Mouse (Mus musculus) neural tube, embryonic 14.5 days (tissue): ENCODE results near the gene Btbd11. TPM values are rescaled to one million over a fixed set of nuclear protein-coding genes. Genes with fewer than 3 reads are reported as not detected.

Experiments
- ATAC-seq: fragments of 200-750 bp; cut with Nextera tagmentation; 2 replicates; pipeline ENCODE4 v1.8.0; 2017; ENCODE audit warnings: low read depth, mild to moderate bottlenecking, moderate TSS enrichment, moderate library complexity
- H3K27ac ChIP-seq: fragments of 300-500 bp; sonication (generic); 2 replicates; pipeline ENCODE4 v1.5.1; 2014; ENCODE audit warnings: low read depth, mild to moderate bottlenecking, control low read depth, low read length, moderate library complexity, mixed read lengths
- H3K27me3 ChIP-seq: fragments of 300-500 bp; sonication (generic); 2 replicates; pipeline ENCODE4 v1.6.1; 2014; ENCODE audit warnings: low read length; ENCODE audit not compliant: control insufficient read depth, insufficient read depth
- H3K36me3 ChIP-seq: fragments of 300-500 bp; sonication (generic); 2 replicates; pipeline ENCODE4 v1.6.1; 2014; ENCODE audit warnings: low read length, mixed read lengths; ENCODE audit not compliant: control insufficient read depth, insufficient read depth
- H3K4me1 ChIP-seq: fragments of 300-500 bp; sonication (generic); 2 replicates; pipeline ENCODE4 v1.6.1; 2014; ENCODE audit warnings: low read length; ENCODE audit not compliant: control insufficient read depth, insufficient read depth
- H3K4me2 ChIP-seq: fragments of 300-500 bp; sonication (generic); 2 replicates; pipeline ENCODE4 v1.6.1; 2014; ENCODE audit warnings: mild to moderate bottlenecking, low read depth, low read length, control low read depth
- H3K4me3 ChIP-seq: fragments of 300-500 bp; sonication (generic); 2 replicates; pipeline ENCODE4 v1.5.1; 2014; ENCODE audit warnings: low read depth, low read length, control low read depth, mixed read lengths
- H3K9ac ChIP-seq: fragments of 300-500 bp; sonication (generic); replicated peaks from 2 replicates; pipeline ENCODE4 v1.6.1; 2014; ENCODE audit warnings: low read depth, mild to moderate bottlenecking, control low read depth, low read length, mixed read lengths
- H3K9me3 ChIP-seq: fragments of 300-500 bp; sonication (generic); 2 replicates; pipeline ENCODE4 v1.6.1; 2016; ENCODE audit warnings: low read length; ENCODE audit not compliant: control insufficient read depth
- WGBS: fragments of 180-500 bp; shearing (Covaris S2); extraction: QIAGEN DNeasy Blood & Tissue Kit; methylation state at CpG from one replicate; pipeline ENCODE4 v1.1.7; 2014; 5-methylcytosine and 5-hydroxymethylcytosine counted together
- polyA plus RNA-seq: library from polyadenylated mRNA; unstranded; fragments of >200 nt; fragmentation: Nextera tagmentation; extraction: Ambion mirVana; gene quantifications from 2 replicates; pipeline ENCODE4 v1.2.1, GENCODE M21; 2014

The Btbd11 gene
- polyA plus RNA-seq, 1 experiment from 2014 or later, result 32.1 TPM

GRCm38 (mm10) chr10:85393016-85393415, 6.4 kb downstream of the Btbd11 start:
- Histone ChIP-seq H3K9ac (no peak overlapping the region), H3K4me1 (0 out of 2 replicates have a peak, but pooled peaks cover 6% of the 10 kb centered on the region), H3K4me2 (no peak overlapping the region), H3K36me3 (no peaks in the 10 kb centered on the region), H3K9me3 (no peaks in the 10 kb centered on the region), H3K4me3 (no peak overlapping the region), H3K27ac (no peak overlapping the region), H3K27me3 (peaks cover 2% of the 10 kb centered on the region; the same call in 1 of the 2 replicates)
- WGBS, result 68% methylated on average over 6 of the region's 6 CpGs
- no peak for ATAC-seq

GRCm38 (mm10) chr10:85394558-85394957, 7.9 kb downstream of the Btbd11 start:
- no peak for ATAC-seq
- 43% methylated on average over 4 of the region's 4 CpGs for WGBS
- Histone ChIP-seq H3K9ac (no peak overlapping the region), H3K36me3 (no peaks in the 10 kb centered on the region), H3K4me3 (no peak overlapping the region), H3K27me3 (no peaks in the 10 kb centered on the region), H3K9me3 (no peaks in the 10 kb centered on the region), H3K4me2 (no peak overlapping the region), H3K27ac (no peak overlapping the region), H3K4me1 (0 out of 2 replicates have a peak, but pooled peaks cover 2% of the 10 kb centered on the region)

GRCm38 (mm10) chr10:85411120-85411519, 24.5 kb downstream of the Btbd11 start:
- Histone ChIP-seq H3K4me1 (no peaks in the 10 kb centered on the region), H3K27me3 (no peaks in the 10 kb centered on the region), H3K4me2 (no peak overlapping the region), H3K27ac (no peak overlapping the region), H3K9me3 (no peaks in the 10 kb centered on the region), H3K9ac (no peak overlapping the region), H3K4me3 (no peak overlapping the region), H3K36me3 (no peaks in the 10 kb centered on the region)
- ATAC-seq, result no peak
- 89% methylated on average over 3 of the region's 3 CpGs for WGBS

- no peak overlapping the region for H3K27ac ChIP-seq
- H3K4me1 ChIP-seq, result no peaks in the 10 kb centered on the region
- H3K4me2 ChIP-seq, result no peak overlapping the region
- ATAC-seq, result no peak; the same call in 1 of the 2 replicates
- H3K9ac ChIP-seq, result no peak overlapping the region
- no peak overlapping the region for H3K4me3 ChIP-seq
- no peaks in the 10 kb centered on the region for H3K36me3 ChIP-seq
- no peaks in the 10 kb centered on the region for H3K27me3 ChIP-seq
- no peaks in the 10 kb centered on the region for H3K9me3 ChIP-seq
- 52% methylated on average over 15 of the region's 15 CpGs for WGBS
Observed at GRCm38 (mm10) chr10:85420851-85421628, 34.4 kb downstream of the Btbd11 start.

GRCm38 (mm10) chr10:85421629-85422012, 35.0 kb downstream of the Btbd11 start:
- 65% methylated on average over 4 of the region's 4 CpGs for WGBS
- Histone ChIP-seq H3K27ac (no peak overlapping the region), H3K4me2 (no peak overlapping the region), H3K4me3 (no peak overlapping the region), H3K36me3 (no peaks in the 10 kb centered on the region), H3K9ac (no peak overlapping the region), H3K27me3 (no peaks in the 10 kb centered on the region), H3K9me3 (no peaks in the 10 kb centered on the region), H3K4me1 (no peaks in the 10 kb centered on the region)
- no peak for ATAC-seq

- ATAC-seq, result no peak
Observed at GRCm38 (mm10) chr10:85425756-85426155, 39.1 kb downstream of the Btbd11 start.

GRCm38 (mm10) chr10:85437217-85437616, 50.6 kb downstream of the Btbd11 start:
- Histone ChIP-seq H3K27ac (no peak overlapping the region), H3K9me3 (no peaks in the 10 kb centered on the region), H3K36me3 (no peaks in the 10 kb centered on the region), H3K27me3 (no peaks in the 10 kb centered on the region), H3K9ac (no peak overlapping the region), H3K4me3 (no peak overlapping the region), H3K4me1 (no peaks in the 10 kb centered on the region), H3K4me2 (no peak overlapping the region)
- WGBS, result 89% methylated on average over 3 of the region's 3 CpGs
- ATAC-seq, result no peak

More at GRCm38 (mm10) chr10:85425756-85426155, 39.1 kb downstream of the Btbd11 start:
- Histone ChIP-seq H3K4me1 (no peaks in the 10 kb centered on the region), H3K4me2 (no peak overlapping the region), H3K27me3 (no peaks in the 10 kb centered on the region), H3K27ac (no peak overlapping the region), H3K9me3 (no peaks in the 10 kb centered on the region), H3K36me3 (no peaks in the 10 kb centered on the region), H3K4me3 (no peak overlapping the region), H3K9ac (no peak overlapping the region)
- 78% methylated on average over 2 of the region's 2 CpGs for WGBS

GRCm38 (mm10) chr10:85443371-85443770, 56.8 kb downstream of the Btbd11 start:
- Histone ChIP-seq H3K9me3 (no peaks in the 10 kb centered on the region), H3K36me3 (no peaks in the 10 kb centered on the region), H3K4me2 (no peak overlapping the region), H3K9ac (no peak overlapping the region), H3K4me3 (no peak overlapping the region), H3K27ac (no peak overlapping the region), H3K4me1 (no peaks in the 10 kb centered on the region), H3K27me3 (no peaks in the 10 kb centered on the region)
- ATAC-seq, result no peak
- WGBS, result 90% methylated on average over 3 of the region's 3 CpGs

- Histone ChIP-seq H3K4me1 (no peaks in the 10 kb centered on the region), H3K4me3 (no peak overlapping the region)
- ATAC-seq, result no peak
Observed at GRCm38 (mm10) chr10:85445891-85446290, 59.3 kb downstream of the Btbd11 start.

More at GRCm38 (mm10) chr10:85445891-85446290, 59.3 kb downstream of the Btbd11 start:
- Histone ChIP-seq H3K36me3 (no peaks in the 10 kb centered on the region), H3K9me3 (no peaks in the 10 kb centered on the region), H3K27me3 (no peaks in the 10 kb centered on the region; the same call in 1 of the 2 replicates), H3K27ac (no peak overlapping the region), H3K4me2 (no peak overlapping the region), H3K9ac (no peak overlapping the region)
- 87% methylated on average over 3 of the region's 3 CpGs for WGBS
